Mouse (Mus musculus) hindbrain, embryonic 13.5 days (tissue): Measurements from ENCODE around the gene Oosp2. TPM values are rescaled to one million over a fixed set of nuclear protein-coding genes. Genes with fewer than 3 reads are reported as not detected.

Source experiments
- ATAC-seq: fragments of 200-750 bp; cut with Nextera tagmentation; 2 replicates; pipeline ENCODE4 v1.8.0; 2017; ENCODE audit warnings: moderate TSS enrichment; ENCODE audit not compliant: low FRiP score
- H3K27ac ChIP-seq: fragments of 300-500 bp; sonication (generic); 2 replicates; pipeline ENCODE4 v1.5.1; 2015; ENCODE audit warnings: inconsistent platforms, mild to moderate bottlenecking, moderate library complexity
- H3K27me3 ChIP-seq: fragments of 300-500 bp; sonication (generic); 2 replicates; pipeline ENCODE4 v1.6.1; 2015; ENCODE audit warnings: mild to moderate bottlenecking, inconsistent platforms
- H3K36me3 ChIP-seq: fragments of 300-500 bp; sonication (generic); 2 replicates; pipeline ENCODE4 v1.6.1; 2015; ENCODE audit warnings: mild to moderate bottlenecking, inconsistent platforms
- H3K4me1 ChIP-seq: fragments of 300-500 bp; sonication (generic); replicated peaks from 2 replicates; pipeline ENCODE4 v1.6.1; 2015; ENCODE audit warnings: inconsistent platforms
- H3K4me2 ChIP-seq: fragments of 300-500 bp; sonication (generic); 2 replicates; pipeline ENCODE4 v1.6.1; 2015; ENCODE audit warnings: inconsistent platforms, mild to moderate bottlenecking, moderate library complexity
- H3K4me3 ChIP-seq: fragments of 300-500 bp; sonication (generic); 2 replicates; pipeline ENCODE4 v1.5.1; 2015; ENCODE audit warnings: mild to moderate bottlenecking, inconsistent platforms
- H3K9ac ChIP-seq: fragments of 300-500 bp; sonication (generic); 2 replicates; pipeline ENCODE4 v1.6.1; 2015; ENCODE audit warnings: mild to moderate bottlenecking, inconsistent platforms
- H3K9me3 ChIP-seq: fragments of 300-500 bp; sonication (generic); 2 replicates; pipeline ENCODE4 v1.6.1; 2016; ENCODE audit warnings: inconsistent platforms
- WGBS: fragments of 180-500 bp; shearing (Covaris S2); methylation state at CpG from one replicate; pipeline ENCODE4 v1.1.7; 2015; 5-methylcytosine and 5-hydroxymethylcytosine counted together
- polyA plus RNA-seq: library from polyadenylated mRNA; unstranded; fragments of >200 nt; fragmentation: Nextera tagmentation; extraction: Ambion mirVana; gene quantifications from 2 replicates; pipeline ENCODE4 v1.2.1, GENCODE M21; 2015

Gene Oosp2
- polyA plus RNA-seq, result not detected in 2 replicates

- Histone ChIP-seq H3K4me3 (no peak within 1 kb of the TSS), H3K4me2 (no peak within 1 kb of the TSS), H3K27me3 (no peaks in the 10 kb centered on the region), H3K27ac (no peak within 1 kb of the TSS), H3K9me3 (no peaks in the 10 kb centered on the region), H3K4me1 (no peaks in the 10 kb centered on the region), H3K36me3 (no peaks in the 10 kb centered on the region), H3K9ac (no peak within 1 kb of the TSS)
- WGBS, result 90% methylated on average over 5 of the region's 5 CpGs
- ATAC-seq, result no peak
Measured at GRCm38 (mm10) chr19:11660459-11660858, at the start of gene Oosp2. Gene Oosp2 (minus strand): TSS chr19:11660559.

- Histone ChIP-seq H3K9ac (no peak overlapping the region), H3K27ac (no peak overlapping the region), H3K4me3 (no peak overlapping the region), H3K27me3 (no peaks in the 10 kb centered on the region), H3K36me3 (no peaks in the 10 kb centered on the region), H3K4me2 (no peak overlapping the region), H3K9me3 (no peaks in the 10 kb centered on the region), H3K4me1 (no peaks in the 10 kb centered on the region)
- 96% methylated on average over 6 of the region's 6 CpGs for WGBS
- ATAC-seq, result no peak
Measured at GRCm38 (mm10) chr19:11698342-11698741, 38.0 kb upstream of the Oosp2 start.

- no peak within 1 kb of the TSS for H3K27ac ChIP-seq
- H3K9ac ChIP-seq, result no peak within 1 kb of the TSS
- H3K36me3 ChIP-seq, result no peaks in the 10 kb centered on the region
- no peaks in the 10 kb centered on the region for H3K27me3 ChIP-seq
- H3K4me2 ChIP-seq, result no peak within 1 kb of the TSS
- H3K4me3 ChIP-seq, result no peak within 1 kb of the TSS
- no peaks in the 10 kb centered on the region for H3K4me1 ChIP-seq
- ATAC-seq, result no peak
- WGBS, result 87% methylated on average over 2 of the region's 2 CpGs
- H3K9me3 ChIP-seq, result no peaks in the 10 kb centered on the region
Measured at GRCm38 (mm10) chr19:11696755-11697154, 36.4 kb upstream of the Oosp2 start, which contains the start of gene Oosp3. Gene Oosp3 (plus strand): TSS chr19:11697055.

GRCm38 (mm10) chr19:11691454-11691853, 31.1 kb upstream of the Oosp2 start:
- Histone ChIP-seq H3K4me3 (no peak overlapping the region), H3K27me3 (no peaks in the 10 kb centered on the region), H3K36me3 (no peaks in the 10 kb centered on the region), H3K4me1 (no peaks in the 10 kb centered on the region), H3K9ac (no peak overlapping the region), H3K27ac (no peak overlapping the region), H3K9me3 (no peaks in the 10 kb centered on the region), H3K4me2 (no peak overlapping the region)
- WGBS, result 72% methylated on average over 1 of the region's 1 CpGs
- no peak for ATAC-seq

- Histone ChIP-seq H3K4me1 (no peaks in the 10 kb centered on the region), H3K4me2 (no peak within 1 kb of the TSS), H3K4me3 (no peak within 1 kb of the TSS), H3K27me3 (no peaks in the 10 kb centered on the region), H3K27ac (no peak within 1 kb of the TSS), H3K36me3 (no peaks in the 10 kb centered on the region), H3K9me3 (no peaks in the 10 kb centered on the region), H3K9ac (no peak within 1 kb of the TSS)
- no peak for ATAC-seq
- WGBS, result 78% methylated on average over 5 of the region's 5 CpGs
Measured at GRCm38 (mm10) chr19:11690839-11691238, 30.5 kb upstream of the Oosp2 start, which contains the start of gene Oosp1. Gene Oosp1 (minus strand): TSS chr19:11691150.

- no peak for ATAC-seq
- no peak overlapping the region for H3K4me2 ChIP-seq
- H3K36me3 ChIP-seq, result no peaks in the 10 kb centered on the region
- H3K27ac ChIP-seq, result no peak overlapping the region
- no peaks in the 10 kb centered on the region for H3K27me3 ChIP-seq
- H3K9me3 ChIP-seq, result no peaks in the 10 kb centered on the region
- no peaks in the 10 kb centered on the region for H3K4me1 ChIP-seq
- H3K9ac ChIP-seq, result no peak overlapping the region
- H3K4me3 ChIP-seq, result no peak overlapping the region
Measured at GRCm38 (mm10) chr19:11661562-11661961, 1.2 kb upstream of the Oosp2 start.

- Histone ChIP-seq H3K9me3 (no peaks in the 10 kb centered on the region), H3K9ac (no peak overlapping the region), H3K27ac (no peak overlapping the region), H3K27me3 (no peaks in the 10 kb centered on the region), H3K36me3 (no peaks in the 10 kb centered on the region), H3K4me2 (no peak overlapping the region), H3K4me3 (no peak overlapping the region), H3K4me1 (no peaks in the 10 kb centered on the region)
- WGBS, result 85% methylated on average over 2 of the region's 2 CpGs
- ATAC-seq, result no peak
Measured at GRCm38 (mm10) chr19:11659142-11659541, 1.2 kb downstream of the Oosp2 start.

GRCm38 (mm10) chr19:11649564-11649963, 10.8 kb downstream of the Oosp2 start:
- Histone ChIP-seq H3K9ac (no peak overlapping the region), H3K4me1 (no peaks in the 10 kb centered on the region), H3K27ac (no peak overlapping the region), H3K4me2 (no peak overlapping the region), H3K9me3 (no peaks in the 10 kb centered on the region), H3K4me3 (no peak overlapping the region), H3K36me3 (no peaks in the 10 kb centered on the region), H3K27me3 (no peaks in the 10 kb centered on the region)
- 83% methylated on average over 4 of the region's 4 CpGs for WGBS
- ATAC-seq, result no peak

GRCm38 (mm10) chr19:11646166-11646565, 14.2 kb downstream of the Oosp2 start:
- no peak overlapping the region for H3K9ac ChIP-seq
- no peak for ATAC-seq
- H3K4me1 ChIP-seq, result no peaks in the 10 kb centered on the region
- no peak overlapping the region for H3K4me2 ChIP-seq
- H3K9me3 ChIP-seq, result peaks cover 4% of the 10 kb centered on the region; the same call in 1 of the 2 replicates
- WGBS, result 75% methylated on average over 3 of the region's 3 CpGs
- no peaks in the 10 kb centered on the region for H3K27me3 ChIP-seq
- H3K4me3 ChIP-seq, result no peak overlapping the region
- H3K36me3 ChIP-seq, result no peaks in the 10 kb centered on the region
- H3K27ac ChIP-seq, result no peak overlapping the region

- Histone ChIP-seq H3K4me1 (no peaks in the 10 kb centered on the region), H3K9me3 (peaks cover 4% of the 10 kb centered on the region; the same call in 1 of the 2 replicates), H3K27me3 (no peaks in the 10 kb centered on the region), H3K4me3 (no peak within 1 kb of the TSS), H3K9ac (no peak within 1 kb of the TSS), H3K27ac (no peak within 1 kb of the TSS), H3K4me2 (no peak within 1 kb of the TSS), H3K36me3 (no peaks in the 10 kb centered on the region)
- 79% methylated on average over 1 of the region's 1 CpGs for WGBS
- no peak for ATAC-seq
Measured at GRCm38 (mm10) chr19:11640732-11641131, 19.6 kb downstream of the Oosp2 start, which contains the start of gene Ms4a3. Gene Ms4a3 (minus strand): TSS chr19:11640851.

GRCm38 (mm10) chr19:11639038-11639437, 21.3 kb downstream of the Oosp2 start:
- no peak for ATAC-seq
- H3K9me3 ChIP-seq, result peaks cover 4% of the 10 kb centered on the region; the same call in 1 of the 2 replicates
- no peaks in the 10 kb centered on the region for H3K36me3 ChIP-seq
- no peak overlapping the region for H3K9ac ChIP-seq
- no peak overlapping the region for H3K27ac ChIP-seq
- H3K4me2 ChIP-seq, result no peak overlapping the region
- no peaks in the 10 kb centered on the region for H3K4me1 ChIP-seq
- WGBS, result 85% methylated on average over 4 of the region's 4 CpGs
- H3K27me3 ChIP-seq, result no peaks in the 10 kb centered on the region
- no peak overlapping the region for H3K4me3 ChIP-seq

GRCm38 (mm10) chr19:11635572-11635971, 24.8 kb downstream of the Oosp2 start:
- Histone ChIP-seq H3K9me3 (no peaks in the 10 kb centered on the region), H3K27me3 (no peaks in the 10 kb centered on the region), H3K4me3 (no peak overlapping the region), H3K36me3 (no peaks in the 10 kb centered on the region), H3K4me2 (no peak overlapping the region), H3K27ac (no peak overlapping the region), H3K4me1 (no peaks in the 10 kb centered on the region), H3K9ac (no peak overlapping the region)
- ATAC-seq, result no peak
- 87% methylated on average over 5 of the region's 5 CpGs for WGBS

GRCm38 (mm10) chr19:11634330-11634729, 26.0 kb downstream of the Oosp2 start:
- 72% methylated on average over 2 of the region's 2 CpGs for WGBS
- Histone ChIP-seq H3K27me3 (no peaks in the 10 kb centered on the region), H3K4me2 (no peak overlapping the region), H3K36me3 (no peaks in the 10 kb centered on the region), H3K4me3 (no peak overlapping the region), H3K9me3 (no peaks in the 10 kb centered on the region), H3K4me1 (no peaks in the 10 kb centered on the region), H3K27ac (no peak overlapping the region), H3K9ac (no peak overlapping the region)
- ATAC-seq, result no peak
